In the genomic region with DNA sequence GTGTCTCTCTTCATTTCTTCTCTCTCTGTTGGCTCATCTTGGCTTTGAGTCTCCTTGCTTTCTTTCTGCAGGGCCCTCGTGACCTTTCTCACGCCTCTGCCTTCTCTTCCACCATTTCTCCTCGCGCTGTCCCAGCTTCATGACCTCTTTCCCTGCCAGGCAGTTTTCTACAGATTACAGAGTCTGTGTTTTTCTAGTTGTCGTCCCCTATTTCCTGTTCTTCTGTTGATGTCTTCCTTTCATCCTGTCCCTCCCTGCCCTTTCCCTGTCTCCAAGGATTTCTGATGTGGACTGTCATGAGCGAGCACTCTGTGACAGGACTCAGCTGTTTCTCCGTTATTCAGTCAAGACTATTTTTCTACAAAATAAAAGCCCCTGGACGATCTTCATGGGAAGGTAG, we compare ENCODE assay signal across 10 mouse cellular contexts.
DNase-seq lines count a peak whose midpoint lies in the region; ATAC-seq and TF ChIP-seq lines count a peak whose summit lies in the region.
"Had no signal": no experiment of that assay in that cellular context is flagged by ENCODE, and none has a peak within 500 bp of the region (broad histone marks: within the 10 kb centered on the region; RNA-seq: fewer than 3 reads in every experiment).

No protein-coding gene starts in this region.

- no peak overlapping the region for H3K9ac ChIP-seq in stomach, embryonic 14.5 days (replicated peaks; ENCODE audit: low read depth, low read length)
- no peak overlapping the region for H3K9ac ChIP-seq in stomach, postnatal 0 days (ENCODE audit: low read length)
- no peak overlapping the region for H3K9ac ChIP-seq in heart, embryonic 15.5 days
- no peak overlapping the region for H3K9ac ChIP-seq in kidney, embryonic 16.5 days (replicated peaks; ENCODE audit: low read length)
- H3K9ac ChIP-seq in liver, postnatal 0 days (replicated peaks) = no peak overlapping the region
- H3K9ac ChIP-seq: forebrain, postnatal 0 days had no signal

- no peak for TF ChIP-seq CTCF in stomach, postnatal 0 days (IDR thresholded peaks at IDR 0.05; ENCODE audit: low read depth)
- TF ChIP-seq CTCF in liver, postnatal 0 days (IDR thresholded peaks at IDR 0.05; ENCODE audit: low read depth) = no peak

- no peaks in the 10 kb centered on the region for H3K36me3 ChIP-seq in stomach, embryonic 14.5 days (ENCODE audit: control insufficient read depth, insufficient read depth, low read length)
- no peaks in the 10 kb centered on the region for H3K36me3 ChIP-seq in stomach, postnatal 0 days (ENCODE audit: control insufficient read depth, insufficient read depth, low read length)
- H3K36me3 ChIP-seq in heart, embryonic 15.5 days = no peaks in the 10 kb centered on the region
- no peaks in the 10 kb centered on the region for H3K36me3 ChIP-seq in kidney, embryonic 16.5 days (ENCODE audit: insufficient read depth, low read length)
- no peaks in the 10 kb centered on the region for H3K36me3 ChIP-seq in liver, postnatal 0 days (replicated peaks; ENCODE audit: insufficient read depth, low read length)

- H3K4me1 ChIP-seq in stomach, embryonic 14.5 days (ENCODE audit: control insufficient read depth, insufficient read depth, low read length) = 0 out of 2 replicates have a peak, but pooled peaks cover 6% of the 10 kb centered on the region
- no peaks in the 10 kb centered on the region for H3K4me1 ChIP-seq in stomach, postnatal 0 days (replicated peaks; ENCODE audit: control insufficient read depth, insufficient read depth)
- peaks cover 34% of the 10 kb centered on the region for H3K4me1 ChIP-seq in heart, embryonic 15.5 days (replicated peaks)
- peaks cover 9% of the 10 kb centered on the region for H3K4me1 ChIP-seq in kidney, embryonic 16.5 days (ENCODE audit: insufficient read depth, low read length)
- no peaks in the 10 kb centered on the region for H3K4me1 ChIP-seq in liver, postnatal 0 days (ENCODE audit: insufficient read depth)

- H3K27me3 ChIP-seq in stomach, embryonic 14.5 days (ENCODE audit: control insufficient read depth, insufficient read depth, low read length) = no peaks in the 10 kb centered on the region
- no peaks in the 10 kb centered on the region for H3K27me3 ChIP-seq in stomach, postnatal 0 days (ENCODE audit: control insufficient read depth, insufficient read depth, low read length)
- no peaks in the 10 kb centered on the region for H3K27me3 ChIP-seq in heart, embryonic 15.5 days
- H3K27me3 ChIP-seq in kidney, embryonic 16.5 days (ENCODE audit: insufficient read depth, low read length) = no peaks in the 10 kb centered on the region
- no peaks in the 10 kb centered on the region for H3K27me3 ChIP-seq in liver, postnatal 0 days (ENCODE audit: insufficient read depth, low read length)

- no peak for DNase-seq in stomach, postnatal 0 days (ENCODE audit: low spot score)
- DNase-seq in yolk sac, embryonic 10.5 days (ENCODE audit: low spot score) = peak; percentile 4
- no peak for DNase-seq in right cerebral cortex, postnatal 4 days
- no peak for DNase-seq in spleen, postnatal 10 days (ENCODE audit: low spot score in 2 of 2)
- no peak for DNase-seq in liver, postnatal 0 days

- no peak overlapping the region for H3K4me2 ChIP-seq in stomach, embryonic 14.5 days (replicated peaks; ENCODE audit: low read depth, low read length)
- H3K4me2 ChIP-seq in stomach, postnatal 0 days (replicated peaks; ENCODE audit: low read depth) = no peak overlapping the region
- H3K4me2 ChIP-seq in heart, embryonic 15.5 days = no peak overlapping the region
- H3K4me2 ChIP-seq in kidney, embryonic 16.5 days (replicated peaks; ENCODE audit: low read depth, low read length) = no peak overlapping the region; the same call in 1 of the 2 replicates
- no peak overlapping the region for H3K4me2 ChIP-seq in liver, postnatal 0 days (ENCODE audit: low read depth, low read length)
- H3K4me2 ChIP-seq: midbrain, embryonic 11.5 days had no signal

- H3K9me3 ChIP-seq in stomach, embryonic 14.5 days (ENCODE audit: control insufficient read depth, low read depth, low read length) = no peaks in the 10 kb centered on the region
- no peaks in the 10 kb centered on the region for H3K9me3 ChIP-seq in stomach, postnatal 0 days (ENCODE audit: control insufficient read depth, low read length)
- H3K9me3 ChIP-seq in heart, embryonic 15.5 days (replicated peaks) = no peaks in the 10 kb centered on the region
- no peaks in the 10 kb centered on the region for H3K9me3 ChIP-seq in kidney, embryonic 16.5 days (ENCODE audit: low read length)
- H3K9me3 ChIP-seq in liver, postnatal 0 days (ENCODE audit: low read length) = no peaks in the 10 kb centered on the region

- no peak overlapping the region for H3K4me3 ChIP-seq in stomach, embryonic 14.5 days (ENCODE audit: low read depth, low read length)
- H3K4me3 ChIP-seq in stomach, postnatal 0 days (ENCODE audit: low read depth, low read length) = no peak overlapping the region
- no peak overlapping the region for H3K4me3 ChIP-seq in heart, embryonic 15.5 days
- no peak overlapping the region for H3K4me3 ChIP-seq in kidney, embryonic 16.5 days (ENCODE audit: low read length)
- no peak overlapping the region for H3K4me3 ChIP-seq in liver, postnatal 0 days (ENCODE audit: low read depth, low read length)

- H3K27ac ChIP-seq in stomach, embryonic 14.5 days (ENCODE audit: low read length) = peak overlapping the region; percentile 34; the same call in 1 of the 2 replicates
- H3K27ac ChIP-seq in stomach, postnatal 0 days (replicated peaks) = no peak overlapping the region
- peak overlapping the region; percentile 60; the same call in 1 of the 2 replicates for H3K27ac ChIP-seq in heart, embryonic 15.5 days
- H3K27ac ChIP-seq in kidney, embryonic 16.5 days (ENCODE audit: low read length) = no peak overlapping the region; the same call in 1 of the 2 replicates
- H3K27ac ChIP-seq in liver, postnatal 0 days (ENCODE audit: low read depth) = no peak overlapping the region

- WGBS in stomach, embryonic 14.5 days = 27% methylated on average over 8 of the region's 8 CpGs
- WGBS in stomach, postnatal 0 days = 36% methylated on average over 8 of the region's 8 CpGs
- 44% methylated on average over 8 of the region's 8 CpGs for WGBS in heart, embryonic 15.5 days
- 12% methylated on average over 8 of the region's 8 CpGs for WGBS in kidney, embryonic 16.5 days
- 38% methylated on average over 8 of the region's 8 CpGs for WGBS in liver, postnatal 0 days (ENCODE audit: insufficient replicate concordance)

- TF ChIP-seq EP300 in stomach, postnatal 0 days (optimal IDR thresholded peaks at IDR 0.05) = no peak
- TF ChIP-seq EP300 in liver, postnatal 0 days (IDR thresholded peaks at IDR 0.05; ENCODE audit: low read depth) = no peak

- peak; percentile 42; the same call in 1 of the 2 replicates for ATAC-seq in stomach, embryonic 14.5 days (ENCODE audit: insufficient number of reproducible peaks, insufficient read depth, low FRiP score, low read depth)
- no peak; the same call in 1 of the 2 replicates for ATAC-seq in stomach, postnatal 0 days (ENCODE audit: low FRiP score, low TSS enrichment)
- ATAC-seq in heart, embryonic 15.5 days (replicated peaks; ENCODE audit: insufficient number of reproducible peaks, insufficient read depth, low FRiP score, low read depth) = peak; percentile 47; the same call in 1 of the 2 replicates
- ATAC-seq in kidney, embryonic 16.5 days (ENCODE audit: low FRiP score, low TSS enrichment) = peak; percentile 84
- ATAC-seq in liver, postnatal 0 days = no peak
- ATAC-seq: forebrain, postnatal 0 days had no signal

Comparison
In these comparisons a context has a peak if more than half of its experiments do, and no peak if none do; other contexts are left out.
1. ATAC-seq: peak in stomach, embryonic 14.5 days (single experiment), heart, embryonic 15.5 days (single experiment) and kidney, embryonic 16.5 days (single experiment); none in stomach, postnatal 0 days (single experiment) and liver, postnatal 0 days (single experiment).
2. H3K27ac ChIP-seq: peak in stomach, embryonic 14.5 days (single experiment) and heart, embryonic 15.5 days (single experiment); none in stomach, postnatal 0 days (single experiment), kidney, embryonic 16.5 days (single experiment) and liver, postnatal 0 days (single experiment).